Mouse (Mus musculus): ENCODE results near the gene Ndufa13. TPM values are rescaled to one million over a fixed set of nuclear protein-coding genes. Genes with fewer than 3 reads are reported as not detected.

The Ndufa13 gene
- polyA plus RNA-seq, 1 experiment from 2014 or later, result 309 TPM

DNA sequence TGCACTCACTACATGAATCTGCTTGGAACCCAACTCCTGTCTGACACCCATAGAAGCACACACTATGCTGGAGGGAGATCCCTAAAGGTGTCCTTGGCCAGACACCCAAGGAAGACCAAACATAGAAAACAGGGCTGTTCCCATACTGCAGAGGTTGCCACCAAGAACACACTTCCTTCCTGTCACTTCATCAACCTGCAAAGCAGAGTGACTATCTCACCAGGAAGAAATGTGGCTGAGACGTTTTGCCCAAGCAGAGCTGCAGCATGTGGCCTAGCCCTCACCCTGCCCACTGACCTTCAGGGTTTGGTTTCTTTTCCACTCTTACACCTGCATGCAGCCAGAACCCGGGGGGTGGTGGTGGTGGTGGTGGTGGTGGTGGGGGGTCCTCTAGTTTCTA lies 31.5 kb upstream of the Ndufa13 start:
- H3K4me2 ChIP-seq, result no peak overlapping the region
- peaks cover 52% of the 10 kb centered on the region for H3K4me1 ChIP-seq (replicated peaks)
- H3K36me3 ChIP-seq, result peaks cover 22% of the 10 kb centered on the region
- no peak for ATAC-seq (ENCODE audit: insufficient number of reproducible peaks, low FRiP score)
- no peak overlapping the region for H3K27ac ChIP-seq (ENCODE audit: poor library complexity, severe bottlenecking)
- no peak overlapping the region for H3K9ac ChIP-seq
- H3K4me3 ChIP-seq, result no peak overlapping the region
- no peaks in the 10 kb centered on the region for H3K27me3 ChIP-seq (replicated peaks)
- 57% methylated on average over 2 of the region's 2 CpGs for WGBS
- H3K9me3 ChIP-seq (replicated peaks), result no peaks in the 10 kb centered on the region

GRCm38 (mm10) chr8:69926901-69927300 lies 24.5 kb upstream of the Ndufa13 start:
- no peaks in the 10 kb centered on the region for H3K27me3 ChIP-seq (replicated peaks)
- H3K4me2 ChIP-seq, result no peak overlapping the region
- no peaks in the 10 kb centered on the region for H3K9me3 ChIP-seq (replicated peaks)
- H3K27ac ChIP-seq (ENCODE audit: poor library complexity, severe bottlenecking), result no peak overlapping the region
- H3K4me1 ChIP-seq (replicated peaks), result peaks cover 32% of the 10 kb centered on the region
- 0 out of 2 replicates have a peak, but pooled peaks cover 10% of the 10 kb centered on the region for H3K36me3 ChIP-seq
- H3K4me3 ChIP-seq, result no peak overlapping the region
- no peak for ATAC-seq (ENCODE audit: insufficient number of reproducible peaks, low FRiP score)
- H3K9ac ChIP-seq, result no peak overlapping the region

- 0 out of 2 replicates have a peak, but pooled peaks cover 10% of the 10 kb centered on the region for H3K36me3 ChIP-seq
- H3K9ac ChIP-seq, result no peak overlapping the region
- H3K9me3 ChIP-seq (replicated peaks), result no peaks in the 10 kb centered on the region
- H3K4me3 ChIP-seq, result no peak overlapping the region
- H3K4me2 ChIP-seq, result no peak overlapping the region
- no peak overlapping the region for H3K27ac ChIP-seq (ENCODE audit: poor library complexity, severe bottlenecking)
- WGBS, result 13% methylated on average over 1 of the region's 1 CpGs
- H3K27me3 ChIP-seq (replicated peaks), result no peaks in the 10 kb centered on the region
- no peak for ATAC-seq (ENCODE audit: insufficient number of reproducible peaks, low FRiP score)
- H3K4me1 ChIP-seq (replicated peaks), result peaks cover 58% of the 10 kb centered on the region
Measured at GRCm38 (mm10) chr8:69923986-69924385, 21.6 kb upstream of the Ndufa13 start.

- Histone ChIP-seq H3K9ac (0 out of 2 replicates have a peak overlapping the region, but pooled peaks have one; percentile 35), H3K27ac (ENCODE audit: poor library complexity, severe bottlenecking) (peak overlapping the region; percentile 44; the same call in 1 of the 2 replicates), H3K9me3 (replicated peaks) (no peaks in the 10 kb centered on the region), H3K4me2 (no peak overlapping the region), H3K27me3 (replicated peaks) (no peaks in the 10 kb centered on the region), H3K4me3 (no peak overlapping the region), H3K36me3 (peaks cover 19% of the 10 kb centered on the region), H3K4me1 (replicated peaks) (peaks cover 65% of the 10 kb centered on the region)
- 90% methylated on average over 2 of the region's 2 CpGs for WGBS
- ATAC-seq (ENCODE audit: insufficient number of reproducible peaks, low FRiP score), result no peak
Measured at GRCm38 (mm10) chr8:69921141-69921540, 18.8 kb upstream of the Ndufa13 start.

GRCm38 (mm10) chr8:69919876-69920662 lies 17.7 kb upstream of the Ndufa13 start:
- peaks cover 29% of the 10 kb centered on the region for H3K36me3 ChIP-seq
- H3K4me2 ChIP-seq, result 0 out of 2 replicates have a peak overlapping the region, but pooled peaks have one; percentile 1
- ATAC-seq (ENCODE audit: insufficient number of reproducible peaks, low FRiP score), result peak; percentile 64
- no peaks in the 10 kb centered on the region for H3K27me3 ChIP-seq (replicated peaks)
- peak overlapping the region; percentile 44 for H3K27ac ChIP-seq (ENCODE audit: poor library complexity, severe bottlenecking)
- no peak overlapping the region for H3K4me3 ChIP-seq
- no peaks in the 10 kb centered on the region for H3K9me3 ChIP-seq (replicated peaks)
- H3K9ac ChIP-seq, result peak overlapping the region; percentile 35; the same call in 1 of the 2 replicates
- H3K4me1 ChIP-seq (replicated peaks), result peaks cover 68% of the 10 kb centered on the region
- 39% methylated on average over 11 of the region's 11 CpGs for WGBS

DNA sequence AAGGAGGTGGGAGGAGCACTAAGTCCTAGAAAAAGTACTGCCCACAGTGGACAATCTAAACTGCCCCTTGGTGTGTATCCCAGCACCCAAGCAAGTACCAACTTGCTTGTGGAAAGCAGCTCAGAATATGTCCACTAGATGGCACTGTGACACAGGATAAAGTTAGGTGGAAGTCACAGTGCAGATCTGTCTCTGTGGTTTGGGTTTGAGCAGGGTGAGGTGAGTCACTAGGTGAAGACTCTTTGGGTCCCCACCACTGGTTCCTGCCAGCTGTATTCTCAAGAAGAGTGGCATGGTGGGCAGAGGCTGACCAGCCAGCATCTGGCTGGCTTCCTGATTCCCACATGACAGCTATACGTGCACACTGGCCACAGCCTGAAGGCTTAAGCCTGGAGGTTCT lies 16.7 kb upstream of the Ndufa13 start:
- no peak overlapping the region for H3K9ac ChIP-seq
- H3K36me3 ChIP-seq, result peaks cover 40% of the 10 kb centered on the region
- WGBS, result 50% methylated on average over 1 of the region's 1 CpGs
- H3K4me3 ChIP-seq, result no peak overlapping the region
- H3K4me2 ChIP-seq, result no peak overlapping the region
- H3K9me3 ChIP-seq (replicated peaks), result no peaks in the 10 kb centered on the region
- ATAC-seq (ENCODE audit: insufficient number of reproducible peaks, low FRiP score), result 0 out of 2 replicates have a peak, but pooled peaks have one; percentile 12
- peaks cover 73% of the 10 kb centered on the region for H3K4me1 ChIP-seq (replicated peaks)
- H3K27me3 ChIP-seq (replicated peaks), result no peaks in the 10 kb centered on the region
- peak overlapping the region; percentile 22; the same call in 1 of the 2 replicates for H3K27ac ChIP-seq (ENCODE audit: poor library complexity, severe bottlenecking)

DNA sequence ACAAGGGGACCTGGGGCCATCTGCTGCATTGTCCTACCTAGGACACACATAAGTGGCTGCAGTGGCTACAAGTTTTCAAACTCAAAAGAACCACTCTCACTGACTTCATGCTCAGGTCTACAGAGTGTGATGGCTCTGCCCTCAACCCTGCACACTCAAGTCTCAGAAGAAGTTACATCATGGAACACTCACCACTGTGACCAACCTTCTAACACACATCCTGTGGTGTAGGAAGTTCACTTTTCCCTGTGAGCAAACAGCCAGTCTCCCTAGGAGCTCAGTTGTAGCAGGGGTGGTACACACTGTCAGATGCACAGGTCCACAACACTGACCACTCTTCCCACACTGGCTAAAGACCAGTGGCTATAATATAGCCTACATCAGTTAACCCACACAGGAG lies 16.1 kb upstream of the Ndufa13 start:
- ATAC-seq (ENCODE audit: insufficient number of reproducible peaks, low FRiP score), result no peak
- Histone ChIP-seq H3K4me2 (no peak overlapping the region), H3K9me3 (replicated peaks) (no peaks in the 10 kb centered on the region), H3K4me1 (replicated peaks) (peaks cover 68% of the 10 kb centered on the region), H3K27ac (ENCODE audit: poor library complexity, severe bottlenecking) (no peak overlapping the region), H3K36me3 (peaks cover 45% of the 10 kb centered on the region), H3K4me3 (no peak overlapping the region), H3K9ac (no peak overlapping the region), H3K27me3 (replicated peaks) (no peaks in the 10 kb centered on the region)

GRCm38 (mm10) chr8:69915748-69916147 lies 13.4 kb upstream of the Ndufa13 start:
- no peaks in the 10 kb centered on the region for H3K9me3 ChIP-seq (replicated peaks)
- H3K27ac ChIP-seq (ENCODE audit: poor library complexity, severe bottlenecking), result peak overlapping the region; percentile 90
- peak overlapping the region; percentile 25; the same call in 1 of the 2 replicates for H3K4me2 ChIP-seq
- WGBS, result 22% methylated on average over 5 of the region's 5 CpGs
- ATAC-seq (ENCODE audit: insufficient number of reproducible peaks, low FRiP score), result peak; percentile 66; the same call in 1 of the 2 replicates
- no peak overlapping the region for H3K4me3 ChIP-seq
- H3K9ac ChIP-seq, result 0 out of 2 replicates have a peak overlapping the region, but pooled peaks have one; percentile 13
- peaks cover 72% of the 10 kb centered on the region for H3K36me3 ChIP-seq
- H3K4me1 ChIP-seq (replicated peaks), result peaks cover 46% of the 10 kb centered on the region
- H3K27me3 ChIP-seq (replicated peaks), result no peaks in the 10 kb centered on the region

GRCm38 (mm10) chr8:69914526-69914925 lies 12.2 kb upstream of the Ndufa13 start:
- no peak overlapping the region for H3K4me2 ChIP-seq

DNA sequence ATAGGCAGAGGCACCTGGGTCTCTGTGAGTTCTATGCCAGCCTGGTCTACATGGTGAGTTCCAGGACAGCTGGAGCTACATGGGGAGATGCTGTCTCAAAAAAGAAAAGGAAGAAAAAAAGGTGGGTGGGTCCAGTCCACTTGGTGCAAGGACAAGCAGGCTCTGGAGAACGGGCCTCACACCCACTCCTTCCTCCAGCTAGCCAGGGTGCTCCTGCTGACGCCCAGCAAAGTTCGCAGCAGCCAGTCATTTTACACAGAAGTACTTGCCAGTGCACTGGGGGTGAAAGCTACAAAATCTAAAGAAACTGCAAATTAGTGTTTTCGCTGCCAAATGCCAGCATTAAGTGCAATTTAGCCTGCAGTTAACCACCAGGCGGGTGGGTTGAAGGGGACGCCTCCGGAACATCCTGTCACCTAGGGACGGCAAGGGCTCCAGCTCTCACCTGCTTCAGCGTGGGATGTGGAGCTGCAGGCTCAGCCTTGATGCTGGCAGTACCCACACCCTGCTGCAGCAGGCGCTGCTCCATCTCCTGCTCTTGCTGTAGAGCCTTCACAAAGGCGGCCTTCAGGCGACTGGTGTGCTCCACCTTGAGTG lies 10.2 kb upstream of the Ndufa13 start:
- Histone ChIP-seq H3K27me3 (replicated peaks) (no peaks in the 10 kb centered on the region), H3K36me3 (peaks cover 99% of the 10 kb centered on the region), H3K4me3 (no peak overlapping the region), H3K9me3 (replicated peaks) (no peaks in the 10 kb centered on the region), H3K4me2 (no peak overlapping the region), H3K27ac (ENCODE audit: poor library complexity, severe bottlenecking) (no peak overlapping the region), H3K9ac (no peak overlapping the region), H3K4me1 (replicated peaks) (peaks cover 29% of the 10 kb centered on the region)
- WGBS, result 90% methylated on average over 12 of the region's 12 CpGs
- ATAC-seq (ENCODE audit: insufficient number of reproducible peaks, low FRiP score), result no peak

More at GRCm38 (mm10) chr8:69914526-69914925, 12.2 kb upstream of the Ndufa13 start:
- 73% methylated on average over 4 of the region's 4 CpGs for WGBS
- Histone ChIP-seq H3K4me1 (replicated peaks) (peaks cover 34% of the 10 kb centered on the region), H3K4me3 (no peak overlapping the region), H3K9ac (no peak overlapping the region), H3K9me3 (replicated peaks) (no peaks in the 10 kb centered on the region), H3K36me3 (peaks cover 85% of the 10 kb centered on the region), H3K27ac (ENCODE audit: poor library complexity, severe bottlenecking) (peak overlapping the region; percentile 90), H3K27me3 (replicated peaks) (no peaks in the 10 kb centered on the region)
- no peak for ATAC-seq (ENCODE audit: insufficient number of reproducible peaks, low FRiP score)

GRCm38 (mm10) chr8:69911917-69912316 lies 9.6 kb upstream of the Ndufa13 start:
- Histone ChIP-seq H3K27me3 (replicated peaks) (no peaks in the 10 kb centered on the region), H3K9ac (no peak overlapping the region), H3K36me3 (peaks cover 93% of the 10 kb centered on the region), H3K27ac (ENCODE audit: poor library complexity, severe bottlenecking) (no peak overlapping the region), H3K4me3 (no peak overlapping the region), H3K4me1 (replicated peaks) (peaks cover 29% of the 10 kb centered on the region), H3K4me2 (no peak overlapping the region), H3K9me3 (replicated peaks) (no peaks in the 10 kb centered on the region)
- no peak for ATAC-seq (ENCODE audit: insufficient number of reproducible peaks, low FRiP score)
- 90% methylated on average over 13 of the region's 13 CpGs for WGBS
